In the genomic region with DNA sequence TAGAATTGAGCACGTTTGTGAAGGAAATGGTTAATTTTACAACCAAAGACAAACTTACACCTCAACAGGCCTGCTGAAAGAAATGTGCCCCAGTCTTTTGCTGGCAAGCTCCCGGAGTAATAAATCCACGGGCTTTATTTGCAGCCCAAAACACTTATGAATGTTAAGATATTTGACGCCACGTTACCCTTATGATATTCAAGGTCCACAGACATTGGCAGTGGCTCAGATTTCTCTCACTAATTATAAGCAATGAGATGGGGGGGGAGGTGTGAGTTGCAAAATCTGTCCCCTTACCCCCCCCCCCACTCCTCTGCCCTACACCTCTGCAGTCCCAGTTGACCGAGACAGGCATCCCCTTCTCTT, we compare ENCODE assay signal across 13 mouse cellular contexts. TPM values are rescaled to one million over a fixed set of nuclear protein-coding genes. Genes with fewer than 3 reads are reported as not detected.
DNase-seq lines count a peak whose midpoint lies in the region; ATAC-seq lines count a peak whose summit lies in the region.
"Had no signal": no experiment of that assay in that cellular context is flagged by ENCODE, and none has a peak within 500 bp of the region (broad histone marks: within the 10 kb centered on the region; RNA-seq: fewer than 3 reads in every experiment).

No protein-coding gene starts in this region.

- H3K4me3 ChIP-seq in intestine, embryonic 14.5 days (ENCODE audit: low read depth, low read length): no peak overlapping the region
- no peak overlapping the region for H3K4me3 ChIP-seq in intestine, embryonic 15.5 days (replicated peaks)
- H3K4me3 ChIP-seq in embryonic facial prominence, embryonic 12.5 days: no peak overlapping the region
- H3K4me3 ChIP-seq in forebrain, embryonic 12.5 days (replicated peaks): no peak overlapping the region; the same call in 1 of the 2 replicates
- H3K4me3 ChIP-seq in midbrain, embryonic 13.5 days (replicated peaks): peak overlapping the region; percentile 75

- H3K9me3 ChIP-seq in intestine, embryonic 14.5 days (ENCODE audit: control insufficient read depth, low read length): no peaks in the 10 kb centered on the region
- H3K9me3 ChIP-seq in intestine, embryonic 15.5 days: no peaks in the 10 kb centered on the region
- H3K9me3 ChIP-seq in embryonic facial prominence, embryonic 12.5 days: no peaks in the 10 kb centered on the region
- no peaks in the 10 kb centered on the region for H3K9me3 ChIP-seq in forebrain, embryonic 12.5 days
- no peaks in the 10 kb centered on the region for H3K9me3 ChIP-seq in midbrain, embryonic 13.5 days
- H3K9me3 ChIP-seq: G1E had no signal

- no peak for ATAC-seq in intestine, embryonic 14.5 days (replicated peaks; ENCODE audit: low FRiP score, low TSS enrichment, low read depth)
- ATAC-seq in intestine, embryonic 15.5 days: no peak
- no peak for ATAC-seq in embryonic facial prominence, embryonic 12.5 days (ENCODE audit: insufficient number of reproducible peaks, insufficient read depth, low FRiP score, low TSS enrichment)
- ATAC-seq in forebrain, embryonic 12.5 days (ENCODE audit: low FRiP score): no peak
- ATAC-seq in midbrain, embryonic 13.5 days: no peak

- H3K27me3 ChIP-seq in intestine, embryonic 14.5 days (replicated peaks; ENCODE audit: control insufficient read depth, insufficient read depth, low read length): no peaks in the 10 kb centered on the region
- H3K27me3 ChIP-seq in intestine, embryonic 15.5 days (replicated peaks): no peaks in the 10 kb centered on the region
- H3K27me3 ChIP-seq in embryonic facial prominence, embryonic 12.5 days: no peaks in the 10 kb centered on the region
- H3K27me3 ChIP-seq in forebrain, embryonic 12.5 days: peaks cover 6% of the 10 kb centered on the region; the same call in 1 of the 2 replicates
- H3K27me3 ChIP-seq in midbrain, embryonic 13.5 days: 0 out of 2 replicates have a peak, but pooled peaks cover 3% of the 10 kb centered on the region

- peaks cover 59% of the 10 kb centered on the region for H3K4me1 ChIP-seq in intestine, embryonic 14.5 days (replicated peaks; ENCODE audit: control insufficient read depth, insufficient read depth, low read length)
- H3K4me1 ChIP-seq in intestine, embryonic 15.5 days (replicated peaks): peaks cover 59% of the 10 kb centered on the region
- peaks cover 76% of the 10 kb centered on the region for H3K4me1 ChIP-seq in embryonic facial prominence, embryonic 12.5 days
- peaks cover 94% of the 10 kb centered on the region for H3K4me1 ChIP-seq in forebrain, embryonic 12.5 days
- peaks cover 93% of the 10 kb centered on the region for H3K4me1 ChIP-seq in midbrain, embryonic 13.5 days (replicated peaks)

- no peak overlapping the region for H3K27ac ChIP-seq in intestine, embryonic 14.5 days (ENCODE audit: low read depth)
- H3K27ac ChIP-seq in intestine, embryonic 15.5 days: no peak overlapping the region
- peak overlapping the region; percentile 81 for H3K27ac ChIP-seq in embryonic facial prominence, embryonic 12.5 days
- peak overlapping the region; percentile 65; the same call in 1 of the 2 replicates for H3K27ac ChIP-seq in forebrain, embryonic 12.5 days
- H3K27ac ChIP-seq in midbrain, embryonic 13.5 days: peak overlapping the region; percentile 86

- no peak overlapping the region for H3K9ac ChIP-seq in intestine, embryonic 14.5 days (ENCODE audit: low read length)
- no peak overlapping the region for H3K9ac ChIP-seq in intestine, embryonic 15.5 days
- peak overlapping the region; percentile 41; the same call in 1 of the 2 replicates for H3K9ac ChIP-seq in embryonic facial prominence, embryonic 12.5 days
- no peak overlapping the region for H3K9ac ChIP-seq in forebrain, embryonic 12.5 days
- H3K9ac ChIP-seq in midbrain, embryonic 13.5 days (replicated peaks): peak overlapping the region; percentile 70

- 13% methylated on average over 6 of the region's 6 CpGs for WGBS in intestine, embryonic 14.5 days
- WGBS in intestine, embryonic 15.5 days: 22% methylated on average over 6 of the region's 6 CpGs
- 19% methylated on average over 6 of the region's 6 CpGs for WGBS in embryonic facial prominence, embryonic 12.5 days
- WGBS in forebrain, embryonic 12.5 days: 9% methylated on average over 6 of the region's 6 CpGs
- 20% methylated on average over 6 of the region's 6 CpGs for WGBS in midbrain, embryonic 13.5 days

- peak overlapping the region; percentile 29; the same call in 1 of the 2 replicates for H3K4me2 ChIP-seq in intestine, embryonic 14.5 days (ENCODE audit: low read length)
- H3K4me2 ChIP-seq in intestine, embryonic 15.5 days (replicated peaks): no peak overlapping the region
- peak overlapping the region; percentile 86 for H3K4me2 ChIP-seq in embryonic facial prominence, embryonic 12.5 days (replicated peaks)
- H3K4me2 ChIP-seq in forebrain, embryonic 12.5 days: peak overlapping the region; percentile 44
- H3K4me2 ChIP-seq in midbrain, embryonic 13.5 days (replicated peaks): peak overlapping the region; percentile 82

- no peak for DNase-seq in intestine, embryonic 14.5 days (ENCODE audit: low spot score)
- no peak for DNase-seq in frontal cortex, adult 2 months (ENCODE audit: extremely low spot score in 1 of 2, low spot score in 1 of 2)
- DNase-seq in urinary bladder, postnatal 14 days (ENCODE audit: low spot score): no peak
- DNase-seq: adrenal gland, adult 2 months; embryo, embryonic 11 days; gastrocnemius, postnatal 14 days; kidney, postnatal 10 days; spleen, adult 18-20 months had no signal

- peaks cover 12% of the 10 kb centered on the region; the same call in 1 of the 2 replicates for H3K36me3 ChIP-seq in intestine, embryonic 14.5 days (ENCODE audit: control insufficient read depth, insufficient read depth, low read length)
- H3K36me3 ChIP-seq in intestine, embryonic 15.5 days: no peaks in the 10 kb centered on the region
- H3K36me3 ChIP-seq in embryonic facial prominence, embryonic 12.5 days: no peaks in the 10 kb centered on the region
- H3K36me3 ChIP-seq in forebrain, embryonic 12.5 days (replicated peaks): no peaks in the 10 kb centered on the region
- no peaks in the 10 kb centered on the region for H3K36me3 ChIP-seq in midbrain, embryonic 13.5 days
- H3K36me3 ChIP-seq: G1E had no signal

RNA-seq across cellular contexts. Expression of a gene that starts 6.3 kb away (rescaled TPM):
- polyA plus RNA-seq in intestine, embryonic 14.5 days (2014; fragmentation: Nextera tagmentation; extraction: Ambion mirVana): 97.2 and 99.2 TPM in 2 replicates
- 65.0 and 78.9 TPM in 2 replicates for polyA plus RNA-seq in intestine, embryonic 15.5 days (2015; fragmentation: Nextera tagmentation; extraction: Ambion mirVana)
- polyA plus RNA-seq in embryonic facial prominence, embryonic 12.5 days (2016; fragmentation: Nextera tagmentation; extraction: Ambion mirVana): 137 and 148 TPM in 2 replicates
- polyA plus RNA-seq in forebrain, embryonic 12.5 days (2016; fragmentation: Nextera tagmentation; extraction: Ambion mirVana): 212 and 220 TPM in 2 replicates
- polyA plus RNA-seq in midbrain, embryonic 13.5 days (2015; fragmentation: Nextera tagmentation; extraction: Ambion mirVana): 584 and 798 TPM in 2 replicates
- 7.3 and 7.9 TPM in 2 replicates for polyA plus RNA-seq in frontal cortex, adult 2 months (2012; rRNA removed)

Comparison
In these comparisons a context has a peak if more than half of its experiments do, and no peak if none do; other contexts are left out.
1. H3K27ac ChIP-seq: peak in embryonic facial prominence, embryonic 12.5 days (single experiment), forebrain, embryonic 12.5 days (single experiment) and midbrain, embryonic 13.5 days (single experiment); none in intestine, embryonic 14.5 days (single experiment) and intestine, embryonic 15.5 days (single experiment).
2. H3K9ac ChIP-seq: peak in embryonic facial prominence, embryonic 12.5 days (single experiment) and midbrain, embryonic 13.5 days (single experiment); none in intestine, embryonic 14.5 days (single experiment), intestine, embryonic 15.5 days (single experiment) and forebrain, embryonic 12.5 days (single experiment).